Mouse (Mus musculus) urinary bladder, postnatal 4 days (tissue): ENCODE measurements at regions not wholly inside any gene's neighbourhood (a gene's known extent, or its start where the extent isn't known, plus 50 kb on each side); places are given as distances from the start of the nearest gene placed in this dataset.
A peak's percentile ranks its signal among the peaks of the same experiment; 100 is the strongest.

Experiments used
- DNase-seq, 2 experiments: peaks; one replicate each; pipeline ENCODE4 v3.0.0; 2021 to 2022; ENCODE audit warnings: low spot score in 2 of 2

- peak in 1 of 2 experiments; percentile 29 for DNase-seq
These were observed 54.2 kb upstream of the Rfpl4b start for GRCm38 (mm10) chr10:38875667-38876245.

GRCm38 (mm10) chr10:38879271-38879670 lies 57.7 kb upstream of the Rfpl4b start:
- no peak for DNase-seq

- DNase-seq = no peak
These were observed 59.1 kb upstream of the Rfpl4b start for GRCm38 (mm10) chr10:38880642-38881187.

GRCm38 (mm10) chr10:38882154-38882553 lies 60.6 kb upstream of the Rfpl4b start:
- DNase-seq = peak in 1 of 2 experiments; percentile 31

GRCm38 (mm10) chr10:38883816-38884599 lies 62.4 kb upstream of the Rfpl4b start:
- no peak for DNase-seq

- no peak for DNase-seq
These were observed 63.1 kb upstream of the Rfpl4b start for GRCm38 (mm10) chr10:38884641-38885040.

GRCm38 (mm10) chr10:38886441-38886840 lies 64.9 kb upstream of the Rfpl4b start:
- no peak for DNase-seq

GRCm38 (mm10) chr10:38887896-38888295 lies 66.3 kb upstream of the Rfpl4b start:
- no peak for DNase-seq

- no peak for DNase-seq
These were observed 70.6 kb upstream of the Lama4 start for GRCm38 (mm10) chr10:38894706-38895105.

- no peak for DNase-seq
These were observed 69.7 kb upstream of the Lama4 start for GRCm38 (mm10) chr10:38895656-38896055.

- no peak for DNase-seq
These were observed 67.7 kb upstream of the Lama4 start for GRCm38 (mm10) chr10:38897573-38897972.

- DNase-seq = no peak
These were observed 59.2 kb upstream of the Lama4 start for GRCm38 (mm10) chr10:38906121-38906520.

GRCm38 (mm10) chr10:38907835-38908234 lies 57.5 kb upstream of the Lama4 start:
- DNase-seq = no peak

- peak; percentile 82 for DNase-seq
These were observed 57.0 kb upstream of the Lama4 start for GRCm38 (mm10) chr10:38908277-38908676.

- no peak for DNase-seq
These were observed 56.1 kb upstream of the Lama4 start for GRCm38 (mm10) chr10:38909152-38909732.

- no peak for DNase-seq
These were observed 55.5 kb upstream of the Lama4 start for GRCm38 (mm10) chr10:38909843-38910242.

GRCm38 (mm10) chr10:38913013-38913412 lies 52.3 kb upstream of the Lama4 start:
- DNase-seq = no peak
